Mouse (Mus musculus) CD4-positive, CD25-positive, alpha-beta regulatory T cell, adult 2 months (primary cell): ENCODE data around the gene Rdx.

Experiments used
- DNase-seq: peaks from one replicate; pipeline ENCODE4 v3.0.0-alpha.2; 2012; ENCODE audit warnings: low read depth, low spot score

Rdx gene

DNA sequence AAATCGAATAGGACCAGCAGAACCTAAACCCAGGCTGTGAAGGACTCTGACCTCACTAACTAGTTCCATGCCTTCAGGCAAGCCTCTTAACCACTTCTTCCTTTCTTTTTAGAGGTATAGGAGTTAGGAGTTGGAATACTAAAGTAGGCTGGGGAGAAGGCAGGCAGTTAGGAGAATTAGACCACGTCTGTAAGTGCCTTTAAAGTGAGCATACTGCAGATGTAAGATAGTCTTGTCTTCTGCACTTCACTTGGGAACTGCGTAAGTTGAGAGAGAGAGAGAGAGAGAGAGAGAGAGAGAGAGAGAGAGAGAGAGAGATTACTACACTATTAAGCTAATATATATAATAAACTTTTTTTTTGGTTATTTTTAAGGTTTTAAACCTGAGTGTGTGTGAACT, 8.3 kb downstream of the Rdx start:
- DNase-seq = no peak

DNA sequence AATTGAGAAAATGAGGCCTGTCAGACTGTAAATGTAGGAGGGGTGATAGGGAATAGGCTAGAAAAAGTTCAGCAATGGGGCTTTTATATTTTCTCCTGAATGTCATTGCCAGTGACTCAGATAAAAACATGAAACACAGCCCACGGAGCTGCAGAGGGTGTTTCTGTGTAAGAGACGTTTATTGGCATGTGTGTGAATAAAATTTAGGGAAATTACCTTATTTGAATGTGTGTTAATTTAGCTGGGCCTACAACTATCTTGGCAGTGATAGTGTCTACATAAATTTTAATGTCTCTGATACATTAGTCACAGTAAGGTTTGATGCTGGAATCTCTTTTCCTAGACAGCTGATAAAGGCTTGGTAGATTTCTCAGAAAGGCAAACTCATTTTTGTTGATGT, 12.8 kb downstream of the Rdx start:
- peak; percentile 35 for DNase-seq

- peak; percentile 12 for DNase-seq
These were observed 23.1 kb downstream of the Rdx start for GRCm38 (mm10) chr9:52070052-52070451.

DNA sequence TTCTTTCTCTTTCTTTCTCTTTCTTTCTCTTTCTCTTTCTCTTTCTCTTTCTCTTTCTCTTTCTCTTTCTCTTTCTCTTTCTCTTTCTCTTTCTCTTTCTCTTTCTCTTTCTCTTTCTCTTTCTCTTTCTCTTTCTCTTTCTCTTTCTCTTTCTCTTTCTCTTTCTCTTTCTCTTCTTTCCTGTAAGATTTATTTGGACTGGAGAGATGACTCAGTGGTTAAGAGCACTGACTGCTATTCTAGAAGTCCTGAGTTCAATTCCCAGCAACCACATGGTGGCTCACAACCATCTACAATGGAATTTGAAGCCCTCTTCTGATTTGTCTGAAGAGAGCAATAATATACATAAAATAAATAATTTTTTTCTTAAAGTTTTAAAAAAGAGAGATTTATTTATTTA, 24.4 kb downstream of the Rdx start:
- peak; percentile 19 for DNase-seq

DNA sequence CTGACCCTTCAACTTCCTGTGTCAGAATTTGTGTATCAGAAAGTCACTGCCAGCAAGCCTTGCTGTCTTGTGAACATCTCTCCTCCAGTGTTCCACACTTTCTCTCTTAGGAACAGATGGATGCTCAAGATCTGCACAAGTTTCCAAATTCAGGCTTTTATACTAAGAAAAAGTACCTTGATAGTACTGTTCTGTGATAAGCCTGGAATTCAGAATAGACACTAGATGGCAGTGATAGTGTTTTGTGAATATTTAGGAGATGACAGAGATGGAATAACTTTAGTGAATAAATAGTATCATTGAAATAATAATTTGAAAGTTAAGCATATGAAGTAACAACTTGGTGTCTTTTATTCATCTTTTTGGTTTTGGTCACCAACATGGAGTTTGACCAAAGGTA, 25.2 kb downstream of the Rdx start:
- no peak for DNase-seq

GRCm38 (mm10) chr9:52076089-52076488, 29.1 kb downstream of the Rdx start:
- DNase-seq = no peak

GRCm38 (mm10) chr9:52077692-52078091, 30.7 kb downstream of the Rdx start:
- DNase-seq = no peak

- DNase-seq = no peak
These were observed 35.0 kb downstream of the Rdx start for GRCm38 (mm10) chr9:52081979-52082378.

- no peak for DNase-seq
These were observed 35.4 kb downstream of the Rdx start for GRCm38 (mm10) chr9:52082414-52082813.

DNA sequence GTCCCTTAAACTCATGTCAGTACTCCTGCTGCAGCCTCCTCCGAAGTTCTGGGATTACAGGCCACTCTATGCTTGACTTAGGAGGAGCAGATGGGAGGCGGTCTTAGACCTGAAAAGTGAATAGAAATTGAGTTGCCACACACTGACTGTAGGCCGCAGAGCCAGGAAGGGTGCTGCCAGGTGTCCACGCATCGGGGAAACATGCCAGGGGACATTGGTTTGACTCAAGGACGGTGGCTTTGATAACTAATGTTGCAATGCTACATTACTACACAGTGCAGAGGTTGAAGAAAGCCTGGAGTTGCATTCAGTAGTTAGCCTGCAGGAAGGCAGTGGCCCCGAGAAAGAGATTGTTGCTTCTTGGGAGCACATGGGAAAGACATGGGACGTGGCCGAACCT, 44.8 kb downstream of the Rdx start:
- DNase-seq = no peak

DNA sequence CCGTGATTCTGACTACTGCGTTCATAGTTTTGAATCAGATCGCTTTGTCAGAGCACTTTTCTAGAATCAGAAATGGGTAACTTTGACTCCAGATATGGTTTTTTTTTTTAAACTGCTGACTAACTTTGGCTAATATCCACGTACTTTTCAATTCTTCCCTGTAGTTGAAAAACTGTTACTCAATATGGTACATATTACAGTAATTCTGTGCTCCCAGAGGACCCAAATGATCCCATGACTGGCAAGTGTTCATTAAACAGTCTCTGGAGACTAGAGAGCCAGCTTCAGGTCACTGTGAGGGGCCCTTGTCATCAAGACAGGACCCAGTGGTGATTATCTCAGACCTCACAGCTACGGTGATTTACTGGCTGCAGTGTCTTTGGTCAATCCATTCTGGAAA, 45.3 kb downstream of the Rdx start:
- no peak for DNase-seq

DNA sequence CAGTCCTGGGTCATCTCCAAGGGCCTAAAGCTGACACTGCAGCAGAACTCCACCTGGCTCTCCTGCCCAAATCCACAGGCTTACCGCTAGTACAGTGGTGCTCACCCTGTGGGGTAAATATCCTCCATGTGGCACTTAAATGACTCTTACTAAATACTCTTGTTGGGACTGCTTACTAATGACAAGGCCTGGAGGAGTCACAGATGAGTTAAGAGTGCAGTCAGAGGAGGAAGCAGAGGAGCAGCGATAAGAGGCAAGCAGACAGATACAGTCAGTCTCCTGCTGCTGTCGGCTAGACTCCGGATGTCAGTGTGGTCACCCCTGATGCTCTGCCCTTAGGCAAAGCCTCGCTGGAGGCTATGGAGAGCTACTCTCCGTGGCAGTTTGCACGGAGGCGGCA, 46.1 kb downstream of the Rdx start:
- no peak for DNase-seq

GRCm38 (mm10) chr9:52094016-52094415, 47.0 kb downstream of the Rdx start:
- DNase-seq = no peak

DNA sequence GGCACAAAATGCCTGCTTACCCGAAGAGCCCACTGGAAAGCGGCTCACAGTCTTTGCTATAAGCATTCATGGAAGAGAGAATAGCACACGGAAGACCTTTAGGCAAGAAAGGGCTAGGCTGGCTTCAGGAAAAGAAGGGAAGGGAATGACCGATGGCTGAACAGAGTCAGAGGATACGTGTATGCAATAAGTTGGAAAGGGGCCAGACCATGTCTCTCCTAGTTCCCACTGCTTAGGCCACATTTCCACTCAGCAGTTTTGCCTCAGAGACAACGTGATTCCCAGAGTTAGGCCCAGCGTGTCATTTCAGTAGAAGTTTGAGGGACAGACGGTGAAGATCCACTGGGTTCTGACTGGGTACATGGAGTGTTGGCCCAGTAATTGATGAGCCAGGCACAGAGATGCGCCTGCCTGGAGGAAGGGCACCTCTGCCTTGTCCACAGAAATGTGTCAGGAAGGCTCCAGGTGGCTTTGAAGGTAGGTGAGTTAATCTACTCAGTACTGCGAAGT, 47.6 kb downstream of the Rdx start:
- no peak for DNase-seq

- DNase-seq = no peak
These were observed 48.7 kb downstream of the Rdx start for GRCm38 (mm10) chr9:52095666-52096065.

GRCm38 (mm10) chr9:52097386-52097785, 50.4 kb downstream of the Rdx start:
- DNase-seq = no peak

DNA sequence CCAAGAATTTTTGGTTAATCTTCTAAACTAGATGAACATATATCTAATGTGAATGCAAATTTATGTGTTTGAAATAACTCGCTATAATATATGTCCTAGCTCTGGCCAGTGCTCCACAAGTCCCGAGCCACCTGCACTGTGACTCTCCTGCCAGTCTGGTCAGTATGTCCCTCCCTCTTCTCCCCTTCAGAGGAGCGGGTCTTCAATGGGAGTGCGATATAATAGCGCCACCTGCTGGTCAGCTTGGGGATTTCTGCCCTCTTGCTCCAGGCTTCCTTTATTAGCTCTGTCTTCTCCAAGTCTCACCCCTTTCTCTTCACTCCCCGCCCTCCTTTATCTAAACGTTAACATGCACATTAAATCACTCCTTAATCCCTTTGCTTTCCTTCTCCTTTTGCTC, 51.6 kb downstream of the Rdx start:
- DNase-seq = peak; percentile 84

- DNase-seq = no peak
These were observed 53.5 kb downstream of the Rdx start for GRCm38 (mm10) chr9:52100426-52100825.

- no peak for DNase-seq
These were observed 55.3 kb downstream of the Rdx start for GRCm38 (mm10) chr9:52102060-52102844.

DNA sequence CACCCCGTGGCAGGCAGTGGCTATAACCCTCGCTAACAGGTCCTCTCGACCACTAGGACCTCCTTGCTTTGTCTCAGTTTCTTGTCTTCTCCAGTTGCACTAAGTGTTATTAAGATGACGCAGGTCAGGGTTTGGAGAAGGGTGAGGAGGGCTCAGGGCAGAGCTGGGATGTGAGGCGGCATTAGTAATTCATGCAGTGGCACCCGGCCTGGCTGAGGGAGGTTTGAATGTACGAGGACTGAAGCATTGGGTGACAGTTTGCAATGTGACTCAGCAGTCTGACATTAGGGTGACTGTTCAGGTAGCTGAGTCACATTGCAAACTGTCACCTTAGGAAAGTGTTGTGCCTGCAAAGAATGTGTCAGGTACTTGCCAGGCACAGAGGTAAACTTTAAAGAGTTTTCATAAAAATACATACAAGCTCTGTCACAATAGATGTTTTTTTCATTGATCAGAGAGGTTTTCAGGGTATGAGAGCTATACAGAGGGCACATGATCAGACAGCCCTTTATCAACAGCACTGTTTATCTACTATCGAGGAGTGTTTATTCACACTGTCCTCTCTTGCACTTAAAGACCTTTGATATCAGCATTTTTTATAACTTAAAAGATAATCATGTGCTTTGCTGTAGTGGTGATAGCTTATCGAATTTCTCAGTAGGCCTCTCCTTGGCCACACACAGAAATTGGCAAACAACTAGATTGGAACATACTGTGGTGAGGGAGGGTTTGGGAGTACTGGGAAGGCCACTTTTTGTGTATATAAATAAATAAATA, 56.7 kb downstream of the Rdx start:
- no peak for DNase-seq

- no peak for DNase-seq
These were observed 57.2 kb downstream of the Rdx start for GRCm38 (mm10) chr9:52104225-52104615.

DNA sequence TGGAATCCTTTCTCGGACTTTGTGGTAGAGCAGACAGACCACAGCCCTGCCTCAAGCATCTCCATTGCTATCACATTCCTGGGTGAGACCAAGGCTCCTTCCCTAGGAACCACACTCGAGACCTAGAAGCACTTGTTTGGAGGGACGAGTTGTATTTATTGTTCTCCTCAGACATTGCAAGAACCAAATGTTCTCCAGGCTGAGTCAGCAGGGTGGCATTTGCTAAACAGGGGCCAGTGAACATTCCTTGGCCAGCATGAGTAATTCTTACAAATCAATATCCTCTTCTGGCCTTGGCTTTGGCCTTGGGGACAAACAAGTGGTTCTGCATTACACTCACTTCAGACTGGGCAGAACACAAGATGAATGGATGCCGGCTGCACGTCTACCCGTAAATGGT, 58.5 kb downstream of the Rdx start:
- DNase-seq = no peak

GRCm38 (mm10) chr9:52107161-52107560, 60.2 kb downstream of the Rdx start:
- DNase-seq = no peak
